Mouse (Mus musculus) testis, adult 2 months (tissue): Measurements from ENCODE around the gene Manba.

Source experiments
- CTCF ChIP-seq: fragments of 200-500 bp; IDR thresholded peaks from 2 replicates; pipeline ENCODE4 v1.5.1; 2012; ENCODE audit warnings: low read depth, mild to moderate bottlenecking, inconsistent platforms, low read length, moderate library complexity; ENCODE audit not compliant: control insufficient read depth, insufficient read depth, insufficient replicate concordance
- POLR2A ChIP-seq: fragments of 200-500 bp; IDR thresholded peaks from 2 replicates; pipeline ENCODE4 v1.6.1; 2012; ENCODE audit warnings: low read depth, mild to moderate bottlenecking, inconsistent platforms, low read length, moderate library complexity; ENCODE audit not compliant: control insufficient read depth

GRCm38 (mm10) chr3:135565306-135565705 is 79.9 kb downstream of the Manba start:
- TF ChIP-seq POLR2A = no peak
- TF ChIP-seq CTCF = no peak
